Mouse (Mus musculus) layer of hippocampus, adult 2 months (tissue): Measurements from ENCODE around the gene Ncs1. TPM values are rescaled to one million over a fixed set of nuclear protein-coding genes. Genes with fewer than 3 reads are reported as not detected.

Experiments used
- DNase-seq, 2 experiments: peaks; one replicate each; pipeline ENCODE4 v3.0.0; 2022; ENCODE audit warnings: low spot score in 2 of 2
- H3K27ac ChIP-seq: fragments of 200-600 bp; 2 replicates; pipeline ENCODE4 v1.8.1; 2022
- H3K4me3 ChIP-seq: fragments of 200-600 bp; 2 replicates; pipeline ENCODE4 v1.8.1; 2022; ENCODE audit warnings: mild to moderate bottlenecking
- CTCF ChIP-seq: fragments of 200-600 bp; conservative IDR thresholded peaks from 2 replicates; pipeline ENCODE4 v1.8.1; 2022; ENCODE audit warnings: antibody characterized with exemption, mild to moderate bottlenecking, moderate library complexity
- total RNA-seq, 2 experiments: library from RNA; stranded (reverse); gene quantifications; 2 replicates each; pipeline ENCODE4 v1.2.3; 2021

The Ncs1 gene
- total RNA-seq, 2 experiments from 2014 or later: 285 to 294 TPM

GRCm38 (mm10) chr2:31298814-31299213, 53.2 kb downstream of the Ncs1 start:
- Histone ChIP-seq H3K4me3 (no peak overlapping the region; the same call in 1 of the 2 replicates), H3K27ac (peak overlapping the region; percentile 5; the same call in 1 of the 2 replicates)
- no peak for TF ChIP-seq CTCF
- no peak for DNase-seq

- peak; percentile 78 for TF ChIP-seq CTCF
- H3K27ac ChIP-seq: peak overlapping the region; percentile 5; the same call in 1 of the 2 replicates
- peak overlapping the region; percentile 13; the same call in 1 of the 2 replicates for H3K4me3 ChIP-seq
- DNase-seq: no peak
These were observed 53.6 kb downstream of the Ncs1 start for GRCm38 (mm10) chr2:31299266-31299665.

DNA sequence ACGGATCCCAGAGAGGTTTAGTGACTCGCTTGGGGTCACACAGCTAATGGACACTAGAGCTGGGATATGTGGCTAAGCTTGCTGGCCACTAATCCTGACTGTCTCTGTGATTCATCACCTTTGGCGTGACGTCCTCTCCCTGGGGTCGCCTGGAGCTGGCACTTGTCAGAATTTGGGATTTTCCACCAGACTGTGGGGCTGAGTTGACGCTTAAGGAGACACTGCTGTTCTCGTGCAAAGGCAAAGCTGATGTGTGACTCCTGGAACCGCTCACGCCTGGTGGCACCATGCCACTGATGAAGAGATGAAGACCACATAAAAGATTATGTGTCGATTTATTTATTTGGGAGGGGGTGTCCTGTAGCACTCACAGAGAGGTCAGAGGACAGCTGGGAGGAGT, 54.4 kb downstream of the Ncs1 start:
- TF ChIP-seq CTCF: no peak
- Histone ChIP-seq H3K27ac (no peak overlapping the region), H3K4me3 (no peak overlapping the region)
- DNase-seq: no peak

- TF ChIP-seq CTCF: no peak
- no peak overlapping the region for H3K27ac ChIP-seq
- DNase-seq: no peak
These were observed 57.6 kb downstream of the Ncs1 start for GRCm38 (mm10) chr2:31303177-31303576.

GRCm38 (mm10) chr2:31304191-31304590, 58.6 kb downstream of the Ncs1 start:
- no peak overlapping the region for H3K4me3 ChIP-seq
- no peak overlapping the region for H3K27ac ChIP-seq
- TF ChIP-seq CTCF: no peak
- DNase-seq: no peak

More at GRCm38 (mm10) chr2:31303177-31303576, 57.6 kb downstream of the Ncs1 start:
- H3K4me3 ChIP-seq: no peak overlapping the region

GRCm38 (mm10) chr2:31304801-31305665, 59.4 kb downstream of the Ncs1 start:
- Histone ChIP-seq H3K4me3 (no peak overlapping the region), H3K27ac (no peak overlapping the region)
- no peak for TF ChIP-seq CTCF
- no peak for DNase-seq

GRCm38 (mm10) chr2:31305684-31306083, 60.1 kb downstream of the Ncs1 start:
- no peak for DNase-seq
- Histone ChIP-seq H3K27ac (no peak overlapping the region), H3K4me3 (no peak overlapping the region)
- peak; percentile 75 for TF ChIP-seq CTCF

DNA sequence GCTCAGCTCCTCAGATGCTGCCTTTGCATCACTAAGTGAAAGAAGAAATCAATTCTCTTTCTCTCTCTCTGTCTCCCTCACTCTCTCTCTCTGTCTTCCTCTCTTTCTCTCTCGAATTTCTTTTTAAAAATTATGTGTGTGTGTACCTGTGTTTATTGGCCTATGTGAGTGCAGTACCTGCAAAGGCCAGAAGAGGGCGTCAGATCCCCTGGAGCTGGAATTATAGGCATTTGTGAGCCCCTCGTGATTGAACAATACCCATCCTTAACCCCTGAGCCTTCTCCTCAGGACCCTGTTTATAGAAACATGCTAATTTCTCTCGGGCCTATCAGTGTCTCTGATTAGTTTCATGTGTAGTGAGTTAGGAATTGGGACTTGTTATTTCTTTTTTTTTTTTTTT, 62.6 kb downstream of the Ncs1 start:
- Histone ChIP-seq H3K4me3 (no peak overlapping the region), H3K27ac (no peak overlapping the region)
- peak; percentile 54 for TF ChIP-seq CTCF
- DNase-seq: no peak

DNA sequence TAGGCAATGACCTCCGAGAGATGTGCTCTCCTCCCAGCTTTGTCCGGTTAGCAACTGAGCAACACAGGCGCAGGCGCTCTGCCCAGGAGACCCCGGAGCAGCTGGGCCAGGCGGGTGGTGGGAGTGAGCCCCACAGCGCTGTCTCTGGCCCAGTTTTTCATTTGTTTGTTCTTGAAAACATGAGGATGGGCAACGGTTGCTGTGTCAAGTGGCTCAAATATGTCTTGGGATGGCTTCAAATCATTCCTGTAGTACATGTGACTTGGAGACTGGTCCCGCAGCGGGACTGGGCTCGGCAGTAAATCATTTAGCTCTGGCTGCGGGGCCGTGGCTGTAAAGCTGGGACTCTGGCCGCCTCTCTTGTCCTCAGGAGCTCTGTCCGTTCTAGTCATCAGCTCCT, 63.9 kb downstream of the Ncs1 start:
- DNase-seq: no peak
- Histone ChIP-seq H3K27ac (no peak overlapping the region), H3K4me3 (no peak overlapping the region)
- no peak for TF ChIP-seq CTCF

DNA sequence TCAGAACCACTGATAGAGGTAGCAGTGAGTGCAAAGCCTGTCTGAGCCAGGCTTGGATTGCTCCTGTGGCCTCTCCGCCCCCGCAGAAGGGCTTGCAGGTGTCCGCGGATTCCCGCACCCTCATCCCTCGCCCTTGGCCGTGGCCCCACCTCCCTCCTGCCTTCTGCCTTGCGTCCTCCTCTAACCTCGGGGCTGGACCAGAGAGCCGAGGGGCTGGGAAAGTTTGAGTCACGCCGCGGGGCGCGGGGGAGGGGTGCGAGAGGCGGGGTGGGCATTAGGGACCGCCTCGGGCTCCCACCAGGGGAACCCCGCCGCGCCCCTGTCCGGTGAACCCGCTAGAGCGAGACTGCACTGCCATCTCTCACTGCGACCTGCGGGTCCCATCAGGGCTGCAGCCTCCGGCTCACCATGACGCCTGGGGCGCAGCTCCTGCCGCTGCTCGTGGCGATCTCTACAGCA, 68.4 kb downstream of the Ncs1 start, which contains the start of gene Hmcn2:
Hmcn2 (plus strand) TSS at position 409 of the 459 bp plus-strand sequence.
- TF ChIP-seq CTCF: no peak
- peak within 1 kb of the TSS; percentile 14; the same call in 1 of the 2 replicates for H3K4me3 ChIP-seq
- no peak within 1 kb of the TSS for H3K27ac ChIP-seq
- DNase-seq: no peak

DNA sequence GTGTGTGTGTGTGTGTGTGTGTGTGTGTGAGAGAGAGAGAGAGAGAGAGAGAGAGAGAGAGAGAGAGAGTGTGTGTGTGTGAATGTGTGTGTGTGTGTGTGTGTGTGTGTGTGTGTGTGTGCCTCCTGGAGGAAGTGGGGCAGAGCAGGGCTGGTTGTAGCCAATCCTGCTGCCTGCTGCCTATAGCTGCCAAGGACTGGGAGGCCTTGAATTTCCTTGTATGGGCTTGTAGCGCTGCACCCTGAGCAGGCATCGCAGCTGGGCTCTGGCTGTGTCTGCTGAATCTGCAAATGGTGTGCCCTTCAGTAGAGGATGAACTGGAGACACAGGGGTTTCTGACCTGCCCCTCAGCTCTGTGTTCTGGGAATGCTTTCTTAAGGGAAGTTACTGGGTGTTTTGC, 72.5 kb downstream of the Ncs1 start:
- Histone ChIP-seq H3K4me3 (no peak overlapping the region), H3K27ac (no peak overlapping the region)
- no peak for TF ChIP-seq CTCF
- DNase-seq: no peak

DNA sequence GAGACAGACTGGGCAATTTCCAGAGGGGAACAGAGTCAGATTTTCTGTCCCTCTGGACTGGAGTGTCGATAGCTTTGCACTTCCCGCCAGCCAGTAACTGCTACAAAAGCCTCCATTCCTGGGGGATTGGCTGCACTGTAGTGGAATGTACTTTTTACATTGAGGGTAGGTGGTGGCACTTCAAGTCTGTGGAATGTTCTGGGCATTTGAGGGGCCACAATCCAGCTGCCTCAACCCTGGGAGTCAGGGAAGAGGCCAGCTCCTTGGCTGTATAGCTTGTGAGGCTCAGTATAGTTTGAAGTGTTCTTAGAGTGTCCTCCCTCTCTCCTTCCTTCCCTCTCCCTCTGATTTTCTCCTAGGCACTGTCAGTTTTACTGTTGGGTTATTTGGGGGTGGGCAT, 73.6 kb downstream of the Ncs1 start:
- TF ChIP-seq CTCF: no peak
- DNase-seq: no peak
- Histone ChIP-seq H3K4me3 (no peak overlapping the region), H3K27ac (no peak overlapping the region)

DNA sequence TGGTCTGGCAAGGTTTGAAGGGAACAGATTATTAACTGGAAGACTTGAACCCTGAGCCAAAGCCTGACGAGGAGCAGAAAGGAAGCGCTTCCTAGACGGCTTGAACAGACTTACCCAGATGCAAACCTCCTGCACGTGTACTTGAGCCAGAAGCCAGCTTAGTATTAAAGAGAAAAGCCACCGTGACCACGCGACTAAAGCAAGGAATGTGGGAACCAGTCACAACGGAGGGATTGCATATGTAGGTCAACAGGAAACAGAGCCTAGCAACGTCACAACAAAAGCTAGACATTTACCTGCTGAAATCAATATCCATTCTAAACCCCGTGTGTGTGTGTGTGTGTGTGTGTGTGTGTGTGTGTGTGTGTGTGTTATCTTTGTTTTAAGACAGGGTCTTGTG, 81.6 kb downstream of the Ncs1 start:
- Histone ChIP-seq H3K27ac (no peak overlapping the region), H3K4me3 (no peak overlapping the region)
- TF ChIP-seq CTCF: no peak
- no peak for DNase-seq
